Mouse (Mus musculus): ENCODE results near the gene Rbpjl. TPM values are rescaled to one million over a fixed set of nuclear protein-coding genes. Genes with fewer than 3 reads are reported as not detected.

The Rbpjl gene
- polyA plus RNA-seq, 1 experiment from 2014 or later: 0.17 TPM

Small RNAs within 50 kb of the gene (microRNA-seq; reads per million reads assigned to microRNA genes)
- gene Mir7678: not detected

Other genes with a start within 250 kb of the Rbpjl start
- 1.8 and 2.4 TPM in 2 replicates for gene Kcns1, start 232.0 kb upstream of the Rbpjl start, polyA plus RNA-seq (2015; fragmentation: Nextera tagmentation; extraction: Ambion mirVana)
- not detected in 2 replicates for gene Wfdc5, start 220.4 kb upstream of the Rbpjl start, polyA plus RNA-seq (2015; fragmentation: Nextera tagmentation; extraction: Ambion mirVana)
- gene Wfdc12, start 212.5 kb upstream of the Rbpjl start, polyA plus RNA-seq (2015; fragmentation: Nextera tagmentation; extraction: Ambion mirVana): not detected in 2 replicates
- not detected in 2 replicates for gene Wfdc15a, start 203.0 kb upstream of the Rbpjl start, polyA plus RNA-seq (2015; fragmentation: Nextera tagmentation; extraction: Ambion mirVana)
- 2.5 TPM in 1 of 2 replicates, not detected in the other for gene Wfdc15b, start 181.5 kb upstream of the Rbpjl start, polyA plus RNA-seq (2015; fragmentation: Nextera tagmentation; extraction: Ambion mirVana)
- not detected in 2 replicates for gene Svs2, start 164.7 kb upstream of the Rbpjl start, polyA plus RNA-seq (2015; fragmentation: Nextera tagmentation; extraction: Ambion mirVana)
- gene Svs3b, start 146.5 kb upstream of the Rbpjl start, polyA plus RNA-seq (2015; fragmentation: Nextera tagmentation; extraction: Ambion mirVana): not detected in 2 replicates
- gene Svs4, start 124.7 kb upstream of the Rbpjl start, polyA plus RNA-seq (2015; fragmentation: Nextera tagmentation; extraction: Ambion mirVana): not detected in 2 replicates
- gene Svs3a, start 113.9 kb upstream of the Rbpjl start, polyA plus RNA-seq (2015; fragmentation: Nextera tagmentation; extraction: Ambion mirVana): not detected in 2 replicates
- not detected in 2 replicates for gene Svs6, start 86.4 kb upstream of the Rbpjl start, polyA plus RNA-seq (2015; fragmentation: Nextera tagmentation; extraction: Ambion mirVana)
- gene Svs5, start 70.4 kb upstream of the Rbpjl start, polyA plus RNA-seq (2015; fragmentation: Nextera tagmentation; extraction: Ambion mirVana): not detected in 2 replicates
- gene Slpi, start 14.0 kb upstream of the Rbpjl start, polyA plus RNA-seq (2015; fragmentation: Nextera tagmentation; extraction: Ambion mirVana): 0.36 and 0.43 TPM in 2 replicates
- 8.5 and 11.1 TPM in 2 replicates for gene Matn4, start 2.0 kb downstream of the Rbpjl start, polyA plus RNA-seq (2015; fragmentation: Nextera tagmentation; extraction: Ambion mirVana)
- 9.0 and 26.2 TPM in 2 replicates for gene Sdc4, start 40.7 kb downstream of the Rbpjl start, polyA plus RNA-seq (2015; fragmentation: Nextera tagmentation; extraction: Ambion mirVana)
- gene Sys1, start 53.8 kb downstream of the Rbpjl start, polyA plus RNA-seq (2015; fragmentation: Nextera tagmentation; extraction: Ambion mirVana): 86.8 and 92.7 TPM in 2 replicates
- 4.5 and 5.8 TPM in 2 replicates for gene Gm20458, start 57.8 kb downstream of the Rbpjl start, polyA plus RNA-seq (2015; fragmentation: Nextera tagmentation; extraction: Ambion mirVana)
- gene Trp53tg5, start 70.6 kb downstream of the Rbpjl start, polyA plus RNA-seq (2015; fragmentation: Nextera tagmentation; extraction: Ambion mirVana): not detected in 2 replicates
- gene Dbndd2, start 83.0 kb downstream of the Rbpjl start, polyA plus RNA-seq (2015; fragmentation: Nextera tagmentation; extraction: Ambion mirVana): 22.2 and 25.3 TPM in 2 replicates
- 88.8 and 92.2 TPM in 2 replicates for gene Pigt, start 94.4 kb downstream of the Rbpjl start, polyA plus RNA-seq (2015; fragmentation: Nextera tagmentation; extraction: Ambion mirVana)
- 1.6 and 10.4 TPM in 2 replicates for gene Wfdc2, start 159.3 kb downstream of the Rbpjl start, polyA plus RNA-seq (2015; fragmentation: Nextera tagmentation; extraction: Ambion mirVana)
- gene Spint3, start 170.3 kb downstream of the Rbpjl start, polyA plus RNA-seq (2015; fragmentation: Nextera tagmentation; extraction: Ambion mirVana): not detected in 2 replicates
- 0.31 TPM in 1 of 2 replicates, not detected in the other for gene Wfdc6a, start 182.3 kb downstream of the Rbpjl start, polyA plus RNA-seq (2015; fragmentation: Nextera tagmentation; extraction: Ambion mirVana)
- not detected in 2 replicates for gene Eppin, start 190.5 kb downstream of the Rbpjl start, polyA plus RNA-seq (2015; fragmentation: Nextera tagmentation; extraction: Ambion mirVana)
- not detected in 2 replicates for gene Wfdc6b, start 210.4 kb downstream of the Rbpjl start, polyA plus RNA-seq (2015; fragmentation: Nextera tagmentation; extraction: Ambion mirVana)
- not detected in 2 replicates for gene Wfdc8, start 210.5 kb downstream of the Rbpjl start, polyA plus RNA-seq (2015; fragmentation: Nextera tagmentation; extraction: Ambion mirVana)
- gene Wfdc16, start 235.7 kb downstream of the Rbpjl start, polyA plus RNA-seq (2015; fragmentation: Nextera tagmentation; extraction: Ambion mirVana): not detected in 2 replicates